Mouse (Mus musculus) thymus, adult 2 months (tissue): ENCODE data around the gene Pxmp4.

Experiments
- CTCF ChIP-seq: fragments of 200-500 bp; IDR thresholded peaks from 2 replicates; pipeline ENCODE4 v1.5.1; 2012; ENCODE audit warnings: mild to moderate bottlenecking, control low read depth, low read length, moderate library complexity, borderline replicate concordance; ENCODE audit not compliant: control insufficient read depth, poor library complexity, insufficient read depth; ENCODE audit errors: extremely low read depth
- POLR2A ChIP-seq: fragments of 200-500 bp; IDR thresholded peaks from 2 replicates; pipeline ENCODE4 v1.6.1; 2012; ENCODE audit warnings: mild to moderate bottlenecking, low read length, control low read depth, moderate library complexity; ENCODE audit not compliant: control insufficient read depth, poor library complexity, insufficient read depth; ENCODE audit errors: extremely low read depth

GRCm38 (mm10) chr2:154543567-154544347 lies 59.8 kb downstream of the Pxmp4 start:
- TF ChIP-seq CTCF = no peak
- TF ChIP-seq POLR2A = no peak
